Mouse (Mus musculus): ENCODE data around the gene Fancd2. TPM values are rescaled to one million over a fixed set of nuclear protein-coding genes. Genes with fewer than 3 reads are reported as not detected.

Fancd2 gene
- polyA plus RNA-seq, 1 experiment from 2014 or later, result 7.3 TPM

- Histone ChIP-seq H3K27me3 (ENCODE audit: control insufficient read depth, insufficient read depth, low read depth, low read length) (no peaks in the 10 kb centered on the region), H3K9me3 (replicated peaks; ENCODE audit: control insufficient read depth, low read length) (no peaks in the 10 kb centered on the region), H3K4me3 (ENCODE audit: low read depth, low read length) (peak within 1 kb of the TSS; percentile 68), H3K27ac (ENCODE audit: low read length) (peak within 1 kb of the TSS; percentile 56; the same call in 1 of the 2 replicates), H3K36me3 (ENCODE audit: control insufficient read depth, insufficient read depth) (no peaks in the 10 kb centered on the region), H3K4me1 (ENCODE audit: control insufficient read depth, low read depth, low read length) (peaks cover 11% of the 10 kb centered on the region), H3K4me2 (ENCODE audit: low read depth, low read length) (peak within 1 kb of the TSS; percentile 79), H3K9ac (ENCODE audit: low read depth, low read length) (peak within 1 kb of the TSS; percentile 68)
- peak; percentile 95 for ATAC-seq (ENCODE audit: low read depth)
- WGBS (ENCODE audit: insufficient replicate concordance), result 2% methylated on average over 37 of the region's 37 CpGs
These were observed 107.0 kb downstream of the Fancd2 start, which contains the start of gene Irak2 for GRCm38 (mm10) chr6:113638302-113639040. Gene Irak2 (plus strand): TSS chr6:113638467.

GRCm38 (mm10) chr6:113639201-113639600 lies 107.7 kb downstream of the Fancd2 start:
- H3K4me1 ChIP-seq (ENCODE audit: control insufficient read depth, low read depth, low read length), result peaks cover 11% of the 10 kb centered on the region
- WGBS (ENCODE audit: insufficient replicate concordance), result 69% methylated on average over 4 of the region's 4 CpGs
- H3K9ac ChIP-seq (ENCODE audit: low read depth, low read length), result peak overlapping the region; percentile 31; the same call in 1 of the 2 replicates
- no peak for ATAC-seq (ENCODE audit: low read depth)
- H3K36me3 ChIP-seq (ENCODE audit: control insufficient read depth, insufficient read depth), result no peaks in the 10 kb centered on the region
- no peaks in the 10 kb centered on the region for H3K27me3 ChIP-seq (ENCODE audit: control insufficient read depth, insufficient read depth, low read depth, low read length)
- H3K27ac ChIP-seq (ENCODE audit: low read length), result no peak overlapping the region
- peak overlapping the region; percentile 79 for H3K4me2 ChIP-seq (ENCODE audit: low read depth, low read length)
- peak overlapping the region; percentile 68 for H3K4me3 ChIP-seq (ENCODE audit: low read depth, low read length)
- H3K9me3 ChIP-seq (replicated peaks; ENCODE audit: control insufficient read depth, low read length), result no peaks in the 10 kb centered on the region

DNA sequence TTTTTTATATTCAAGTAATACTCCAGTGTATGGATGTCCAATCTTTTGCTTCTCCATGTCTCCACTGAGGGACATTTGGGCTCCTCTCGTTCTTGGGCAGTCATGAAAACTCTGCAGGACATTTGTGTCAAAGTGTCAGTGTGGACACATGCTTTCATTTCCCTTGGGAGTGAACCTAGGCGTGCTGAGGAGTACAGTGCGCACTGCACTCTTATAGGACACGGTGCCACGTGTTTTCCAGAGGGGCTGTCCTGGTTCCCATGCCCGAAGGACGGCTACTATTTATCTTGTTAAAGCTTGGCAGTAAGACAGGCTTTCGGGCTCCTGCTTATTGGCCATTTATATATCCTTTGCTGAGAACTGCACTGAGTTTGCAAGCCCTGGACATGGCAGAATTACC lies 111.1 kb downstream of the Fancd2 start:
- Histone ChIP-seq H3K27ac (ENCODE audit: low read length) (no peak overlapping the region), H3K4me1 (ENCODE audit: control insufficient read depth, low read depth, low read length) (peaks cover 11% of the 10 kb centered on the region), H3K4me3 (ENCODE audit: low read depth, low read length) (no peak overlapping the region), H3K9me3 (replicated peaks; ENCODE audit: control insufficient read depth, low read length) (no peaks in the 10 kb centered on the region), H3K36me3 (ENCODE audit: control insufficient read depth, insufficient read depth) (no peaks in the 10 kb centered on the region), H3K4me2 (ENCODE audit: low read depth, low read length) (no peak overlapping the region), H3K27me3 (ENCODE audit: control insufficient read depth, insufficient read depth, low read depth, low read length) (no peaks in the 10 kb centered on the region), H3K9ac (ENCODE audit: low read depth, low read length) (no peak overlapping the region)
- no peak for ATAC-seq (ENCODE audit: low read depth)
- WGBS (ENCODE audit: insufficient replicate concordance), result 78% methylated on average over 8 of the region's 8 CpGs

DNA sequence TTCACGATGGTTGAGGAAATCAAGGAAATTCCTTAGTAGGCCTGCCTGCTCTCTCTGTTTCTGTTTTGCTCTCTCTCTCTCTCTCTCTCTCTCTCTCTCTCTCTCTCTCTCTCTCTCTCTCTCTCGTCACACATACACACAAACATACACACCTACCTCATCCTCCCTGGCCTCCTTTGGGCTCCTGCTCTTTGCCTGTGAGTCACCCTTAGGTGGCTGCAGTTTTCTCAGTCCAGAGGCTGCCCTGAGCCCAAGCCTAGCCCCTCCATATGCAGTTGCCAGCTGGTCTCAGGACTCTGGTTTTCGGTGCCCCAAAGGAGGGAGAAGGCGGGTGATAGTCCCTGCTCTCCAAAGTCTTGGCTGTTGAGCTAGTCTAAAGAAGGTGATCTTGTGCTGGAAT lies 111.5 kb downstream of the Fancd2 start:
- H3K27me3 ChIP-seq (ENCODE audit: control insufficient read depth, insufficient read depth, low read depth, low read length), result no peaks in the 10 kb centered on the region
- ATAC-seq (ENCODE audit: low read depth), result no peak
- 73% methylated on average over 4 of the region's 4 CpGs for WGBS (ENCODE audit: insufficient replicate concordance)
- no peaks in the 10 kb centered on the region for H3K36me3 ChIP-seq (ENCODE audit: control insufficient read depth, insufficient read depth)
- H3K9me3 ChIP-seq (replicated peaks; ENCODE audit: control insufficient read depth, low read length), result no peaks in the 10 kb centered on the region
- H3K9ac ChIP-seq (ENCODE audit: low read depth, low read length), result no peak overlapping the region
- peaks cover 11% of the 10 kb centered on the region for H3K4me1 ChIP-seq (ENCODE audit: control insufficient read depth, low read depth, low read length)
- H3K4me2 ChIP-seq (ENCODE audit: low read depth, low read length), result no peak overlapping the region
- no peak overlapping the region for H3K4me3 ChIP-seq (ENCODE audit: low read depth, low read length)
- no peak overlapping the region for H3K27ac ChIP-seq (ENCODE audit: low read length)

GRCm38 (mm10) chr6:113643967-113644366 lies 112.5 kb downstream of the Fancd2 start:
- Histone ChIP-seq H3K27ac (ENCODE audit: low read length) (0 out of 2 replicates have a peak overlapping the region, but pooled peaks have one; percentile 40), H3K36me3 (ENCODE audit: control insufficient read depth, insufficient read depth) (no peaks in the 10 kb centered on the region), H3K4me2 (ENCODE audit: low read depth, low read length) (no peak overlapping the region), H3K9ac (ENCODE audit: low read depth, low read length) (no peak overlapping the region), H3K4me3 (ENCODE audit: low read depth, low read length) (no peak overlapping the region), H3K27me3 (ENCODE audit: control insufficient read depth, insufficient read depth, low read depth, low read length) (no peaks in the 10 kb centered on the region), H3K9me3 (replicated peaks; ENCODE audit: control insufficient read depth, low read length) (no peaks in the 10 kb centered on the region), H3K4me1 (ENCODE audit: control insufficient read depth, low read depth, low read length) (peaks cover 11% of the 10 kb centered on the region)
- ATAC-seq (ENCODE audit: low read depth), result peak; percentile 30; the same call in 1 of the 2 replicates
- 67% methylated on average over 2 of the region's 2 CpGs for WGBS (ENCODE audit: insufficient replicate concordance)

DNA sequence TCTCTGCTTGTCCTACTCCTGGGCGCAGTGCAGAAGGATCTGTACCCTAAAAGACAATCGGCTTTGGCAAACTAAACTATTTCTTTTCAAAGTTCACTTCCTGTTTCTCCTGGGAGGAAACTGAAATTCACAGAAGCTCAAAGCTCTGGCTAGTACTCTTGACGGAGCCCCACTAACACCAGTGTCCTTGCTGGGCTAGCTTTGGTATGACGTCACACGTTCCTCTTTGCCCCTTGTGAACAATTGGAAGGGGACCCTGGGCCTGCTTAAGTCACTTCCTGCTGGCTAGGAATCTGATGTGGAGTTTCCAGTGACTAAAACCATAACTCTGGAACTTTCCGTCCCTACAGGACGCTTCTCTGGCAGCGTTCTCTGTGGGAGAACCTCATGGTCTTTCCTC lies 113.3 kb downstream of the Fancd2 start:
- no peak for ATAC-seq (ENCODE audit: low read depth)
- Histone ChIP-seq H3K9me3 (replicated peaks; ENCODE audit: control insufficient read depth, low read length) (no peaks in the 10 kb centered on the region), H3K4me2 (ENCODE audit: low read depth, low read length) (no peak overlapping the region), H3K4me3 (ENCODE audit: low read depth, low read length) (no peak overlapping the region), H3K36me3 (ENCODE audit: control insufficient read depth, insufficient read depth) (no peaks in the 10 kb centered on the region), H3K4me1 (ENCODE audit: control insufficient read depth, low read depth, low read length) (peaks cover 10% of the 10 kb centered on the region), H3K27me3 (ENCODE audit: control insufficient read depth, insufficient read depth, low read depth, low read length) (no peaks in the 10 kb centered on the region), H3K9ac (ENCODE audit: low read depth, low read length) (no peak overlapping the region), H3K27ac (ENCODE audit: low read length) (peak overlapping the region; percentile 40)
- 47% methylated on average over 8 of the region's 8 CpGs for WGBS (ENCODE audit: insufficient replicate concordance)

Small RNAs within 50 kb of the gene (microRNA-seq; reads per million reads assigned to microRNA genes)
- gene Gm23365, result not detected

Other genes starting within 250 kb of the Fancd2 start
- gene Cpne9, start 249.4 kb upstream of the Fancd2 start, polyA plus RNA-seq (2015; fragmentation: Nextera tagmentation; extraction: Ambion mirVana), result 0.02 TPM in 1 of 2 replicates, not detected in the other
- 7.5 and 7.7 TPM in 2 replicates for gene Brpf1, start 224.5 kb upstream of the Fancd2 start, polyA plus RNA-seq (2015; fragmentation: Nextera tagmentation; extraction: Ambion mirVana)
- gene Ogg1, start 204.7 kb upstream of the Fancd2 start, polyA plus RNA-seq (2015; fragmentation: Nextera tagmentation; extraction: Ambion mirVana), result 4.4 and 5.0 TPM in 2 replicates
- 17.0 and 19.7 TPM in 2 replicates for gene Camk1, start 187.7 kb upstream of the Fancd2 start, polyA plus RNA-seq (2015; fragmentation: Nextera tagmentation; extraction: Ambion mirVana)
- gene Tada3, start 153.8 kb upstream of the Fancd2 start, polyA plus RNA-seq (2015; fragmentation: Nextera tagmentation; extraction: Ambion mirVana), result 16.5 and 17.2 TPM in 2 replicates
- 178 and 179 TPM in 2 replicates for gene Arpc4, start 153.6 kb upstream of the Fancd2 start, polyA plus RNA-seq (2015; fragmentation: Nextera tagmentation; extraction: Ambion mirVana)
- gene Ttll3, start 142.4 kb upstream of the Fancd2 start, polyA plus RNA-seq (2015; fragmentation: Nextera tagmentation; extraction: Ambion mirVana), result 0.90 and 1.3 TPM in 2 replicates
- 11.8 and 12.1 TPM in 2 replicates for gene Rpusd3, start 112.3 kb upstream of the Fancd2 start, polyA plus RNA-seq (2015; fragmentation: Nextera tagmentation; extraction: Ambion mirVana)
- 0.14 and 0.40 TPM in 2 replicates for gene Cidec, start 95.9 kb upstream of the Fancd2 start, polyA plus RNA-seq (2015; fragmentation: Nextera tagmentation; extraction: Ambion mirVana)
- 30.1 and 30.9 TPM in 2 replicates for gene Jagn1, start 89.1 kb upstream of the Fancd2 start, polyA plus RNA-seq (2015; fragmentation: Nextera tagmentation; extraction: Ambion mirVana)
- gene Il17re, start 73.2 kb upstream of the Fancd2 start, polyA plus RNA-seq (2015; fragmentation: Nextera tagmentation; extraction: Ambion mirVana), result 0.19 and 0.33 TPM in 2 replicates
- gene Il17rc, start 60.3 kb upstream of the Fancd2 start, polyA plus RNA-seq (2015; fragmentation: Nextera tagmentation; extraction: Ambion mirVana), result 9.5 and 11.9 TPM in 2 replicates
- gene Creld1, start 48.4 kb upstream of the Fancd2 start, polyA plus RNA-seq (2015; fragmentation: Nextera tagmentation; extraction: Ambion mirVana), result 6.9 and 7.3 TPM in 2 replicates
- gene Prrt3, start 29.8 kb upstream of the Fancd2 start, polyA plus RNA-seq (2015; fragmentation: Nextera tagmentation; extraction: Ambion mirVana), result 0.05 TPM in 1 of 2 replicates, not detected in the other
- gene Emc3, start within 50 bp of the Fancd2 start, polyA plus RNA-seq (2015; fragmentation: Nextera tagmentation; extraction: Ambion mirVana), result 40.6 and 42.0 TPM in 2 replicates
- not detected in 2 replicates for gene Fancd2os, start 69.0 kb downstream of the Fancd2 start, polyA plus RNA-seq (2015; fragmentation: Nextera tagmentation; extraction: Ambion mirVana)
- gene Brk1, start 73.1 kb downstream of the Fancd2 start, polyA plus RNA-seq (2015; fragmentation: Nextera tagmentation; extraction: Ambion mirVana), result 77.9 and 78.0 TPM in 2 replicates
- gene Vhl, start 92.3 kb downstream of the Fancd2 start, polyA plus RNA-seq (2015; fragmentation: Nextera tagmentation; extraction: Ambion mirVana), result 9.0 and 9.1 TPM in 2 replicates
- gene Irak2, start 106.8 kb downstream of the Fancd2 start, polyA plus RNA-seq (2015; fragmentation: Nextera tagmentation; extraction: Ambion mirVana), result 12.4 and 13.2 TPM in 2 replicates
- gene Tatdn2, start 165.4 kb downstream of the Fancd2 start, polyA plus RNA-seq (2015; fragmentation: Nextera tagmentation; extraction: Ambion mirVana), result 0.40 and 0.47 TPM in 2 replicates
- 0.11 and 1.9 TPM in 2 replicates for gene Ghrl, start 188.2 kb downstream of the Fancd2 start, polyA plus RNA-seq (2015; fragmentation: Nextera tagmentation; extraction: Ambion mirVana)
- 103 and 111 TPM in 2 replicates for gene Sec13, start 209.1 kb downstream of the Fancd2 start, polyA plus RNA-seq (2015; fragmentation: Nextera tagmentation; extraction: Ambion mirVana)

Measured in liver, embryonic 16.5 days (tissue).